Mouse (Mus musculus) forebrain, embryonic 11.5 days (tissue): Measurements from ENCODE around the gene Pds5b. TPM values are rescaled to one million over a fixed set of nuclear protein-coding genes. Genes with fewer than 3 reads are reported as not detected.
A peak's percentile ranks its signal among the peaks of the same experiment; 100 is the strongest.
"Not testable (repeated sequence)": the region's sequence is repeated elsewhere in the genome, so short reads cannot be mapped to it uniquely, and the experiment has no call there.

ENCODE experiments used
- ATAC-seq: fragments of 200-750 bp; cut with Nextera tagmentation; replicated peaks from 2 replicates; pipeline ENCODE4 v1.8.0; 2017; ENCODE audit warnings: moderate TSS enrichment; ENCODE audit not compliant: low FRiP score
- DNase-seq: peaks from one replicate; pipeline ENCODE4 v3.0.0-alpha.2; 2017; ENCODE audit warnings: low spot score
- H3K27ac ChIP-seq: fragments of 300-500 bp; sonication (generic); 2 replicates; pipeline ENCODE4 v1.5.1; 2014; ENCODE audit warnings: low read depth, low read length
- H3K27me3 ChIP-seq: fragments of 300-500 bp; sonication (generic); 2 replicates; pipeline ENCODE4 v1.6.1; 2014; ENCODE audit warnings: mild to moderate bottlenecking, low read length, mixed read lengths; ENCODE audit not compliant: control insufficient read depth, insufficient read depth
- H3K36me3 ChIP-seq: fragments of 300-500 bp; sonication (generic); 2 replicates; pipeline ENCODE4 v1.6.1; 2014; ENCODE audit warnings: mild to moderate bottlenecking, low read length, moderate library complexity, mixed read lengths; ENCODE audit not compliant: control insufficient read depth, insufficient read depth
- H3K4me1 ChIP-seq: fragments of 300-500 bp; sonication (generic); replicated peaks from 2 replicates; pipeline ENCODE4 v1.6.1; 2014; ENCODE audit warnings: low read length, mixed read lengths; ENCODE audit not compliant: control insufficient read depth, insufficient read depth
- H3K4me2 ChIP-seq: fragments of 300-500 bp; sonication (generic); 2 replicates; pipeline ENCODE4 v1.6.1; 2014; ENCODE audit warnings: low read depth, mild to moderate bottlenecking, low read length, moderate library complexity, mixed read lengths; ENCODE audit not compliant: severe bottlenecking
- H3K4me3 ChIP-seq: fragments of 300-500 bp; sonication (generic); 2 replicates; pipeline ENCODE4 v1.5.1; 2014; ENCODE audit warnings: low read depth, low read length
- H3K9ac ChIP-seq: fragments of 300-500 bp; sonication (generic); 2 replicates; pipeline ENCODE4 v1.6.1; 2014; ENCODE audit warnings: low read length
- H3K9me3 ChIP-seq: fragments of 300-500 bp; sonication (generic); 2 replicates; pipeline ENCODE4 v1.6.1; 2016; ENCODE audit warnings: low read length, mixed read lengths; ENCODE audit not compliant: control insufficient read depth
- WGBS: fragments of 180-500 bp; shearing (Covaris S2); extraction: QIAGEN DNeasy Blood & Tissue Kit; methylation state at CpG from one replicate; pipeline ENCODE4 v1.1.7; 2014; 5-methylcytosine and 5-hydroxymethylcytosine counted together
- polyA plus RNA-seq: library from polyadenylated mRNA; unstranded; fragments of >200 nt; fragmentation: Nextera tagmentation; extraction: Ambion mirVana; gene quantifications from 2 replicates; pipeline ENCODE4 v1.2.1, GENCODE M21; 2014

Gene Pds5b
- polyA plus RNA-seq, 1 experiment from 2014 or later: 50.4 TPM

- DNase-seq (no peak), ATAC-seq (peak; percentile 76)
- peak overlapping the region; percentile 95 for H3K9ac ChIP-seq
- H3K27ac ChIP-seq: peak overlapping the region; percentile 88
- H3K27me3 ChIP-seq: no peaks in the 10 kb centered on the region
- peaks cover 5% of the 10 kb centered on the region; the same call in 1 of the 2 replicates for H3K4me1 ChIP-seq
- H3K4me2 ChIP-seq: peak overlapping the region; percentile 48
- WGBS: 0% methylated on average over 63 of the region's 91 CpGs
- H3K9me3 ChIP-seq: no peaks in the 10 kb centered on the region
- no peaks in the 10 kb centered on the region for H3K36me3 ChIP-seq
- H3K4me3 ChIP-seq: peak overlapping the region; percentile 86
These were observed 512 bp downstream of the Pds5b start for GRCm38 (mm10) chr5:150673880-150674621.

- H3K36me3 ChIP-seq: no peaks in the 10 kb centered on the region
- DNase-seq (no peak), ATAC-seq (no peak)
- H3K4me1 ChIP-seq: peaks cover 5% of the 10 kb centered on the region; the same call in 1 of the 2 replicates
- no peaks in the 10 kb centered on the region for H3K9me3 ChIP-seq
- no peaks in the 10 kb centered on the region for H3K27me3 ChIP-seq
- H3K9ac ChIP-seq: peak overlapping the region; percentile 95
- 59% methylated on average over 6 of the region's 6 CpGs for whole genome bisulfite sequencing
- H3K4me3 ChIP-seq: peak overlapping the region; percentile 86
- H3K27ac ChIP-seq: no peak overlapping the region
- peak overlapping the region; percentile 48 for H3K4me2 ChIP-seq
These were observed 1.3 kb downstream of the Pds5b start for GRCm38 (mm10) chr5:150674866-150675265.

GRCm38 (mm10) chr5:150682862-150683261 lies 9.3 kb downstream of the Pds5b start:
- H3K9me3 ChIP-seq, DNase-seq, H3K27me3 ChIP-seq, H3K36me3 ChIP-seq, ATAC-seq, H3K4me1 ChIP-seq, H3K4me3 ChIP-seq, H3K27ac ChIP-seq, H3K9ac ChIP-seq, H3K4me2 ChIP-seq: not testable (repeated sequence)
- 92% methylated on average over 6 of the region's 6 CpGs for WGBS

- peaks cover 2% of the 10 kb centered on the region; the same call in 1 of the 2 replicates for H3K36me3 ChIP-seq
- H3K27ac ChIP-seq: no peak overlapping the region
- H3K4me1 ChIP-seq: no peaks in the 10 kb centered on the region
- H3K9ac ChIP-seq: no peak overlapping the region
- H3K4me2 ChIP-seq: no peak overlapping the region
- H3K4me3 ChIP-seq: no peak overlapping the region
- no peak for DNase-seq
- no peak for ATAC-seq
- H3K9me3 ChIP-seq: peaks cover 5% of the 10 kb centered on the region; the same call in 1 of the 2 replicates
- H3K27me3 ChIP-seq: no peaks in the 10 kb centered on the region
These were observed 17.1 kb downstream of the Pds5b start for GRCm38 (mm10) chr5:150690685-150691084.

GRCm38 (mm10) chr5:150693277-150693676 lies 19.7 kb downstream of the Pds5b start:
- H3K27ac ChIP-seq: no peak overlapping the region
- DNase-seq: no peak
- H3K4me3 ChIP-seq: no peak overlapping the region
- 98% methylated on average over 2 of the region's 2 CpGs for WGBS
- no peak for ATAC-seq
- H3K4me1 ChIP-seq: no peaks in the 10 kb centered on the region
- no peaks in the 10 kb centered on the region for H3K27me3 ChIP-seq
- H3K4me2 ChIP-seq: no peak overlapping the region
- no peak overlapping the region for H3K9ac ChIP-seq
- peaks cover 2% of the 10 kb centered on the region; the same call in 1 of the 2 replicates for H3K36me3 ChIP-seq
- H3K9me3 ChIP-seq: peaks cover 5% of the 10 kb centered on the region; the same call in 1 of the 2 replicates

GRCm38 (mm10) chr5:150702714-150703113 lies 29.2 kb downstream of the Pds5b start:
- H3K4me3 ChIP-seq: no peak overlapping the region
- H3K27ac ChIP-seq: no peak overlapping the region
- no peaks in the 10 kb centered on the region for H3K36me3 ChIP-seq
- DNase-seq (no peak), ATAC-seq (no peak)
- WGBS: 80% methylated on average over 2 of the region's 2 CpGs
- no peak overlapping the region for H3K9ac ChIP-seq
- no peak overlapping the region for H3K4me2 ChIP-seq
- no peaks in the 10 kb centered on the region for H3K4me1 ChIP-seq
- H3K9me3 ChIP-seq: no peaks in the 10 kb centered on the region
- H3K27me3 ChIP-seq: no peaks in the 10 kb centered on the region

- not testable (repeated sequence) for H3K4me2 ChIP-seq, H3K9me3 ChIP-seq, H3K9ac ChIP-seq, H3K27me3 ChIP-seq, H3K27ac ChIP-seq, ATAC-seq, DNase-seq, H3K36me3 ChIP-seq, H3K4me1 ChIP-seq, H3K4me3 ChIP-seq
- 97% methylated on average over 1 of the region's 1 CpGs for WGBS
These were observed 33.1 kb downstream of the Pds5b start for GRCm38 (mm10) chr5:150706651-150707050.

GRCm38 (mm10) chr5:150707181-150707580 lies 33.6 kb downstream of the Pds5b start:
- not testable (repeated sequence) for ATAC-seq, H3K36me3 ChIP-seq, H3K9me3 ChIP-seq, H3K4me2 ChIP-seq, H3K4me3 ChIP-seq, H3K27me3 ChIP-seq, DNase-seq, H3K9ac ChIP-seq, H3K4me1 ChIP-seq, H3K27ac ChIP-seq
- 95% methylated on average over 3 of the region's 3 CpGs for WGBS

GRCm38 (mm10) chr5:150711503-150711902 lies 38.0 kb downstream of the Pds5b start:
- H3K4me1 ChIP-seq: no peaks in the 10 kb centered on the region
- H3K9me3 ChIP-seq: no peaks in the 10 kb centered on the region
- H3K4me2 ChIP-seq: no peak overlapping the region
- no peak for ATAC-seq
- DNase-seq: no peak
- H3K36me3 ChIP-seq: no peaks in the 10 kb centered on the region
- no peak overlapping the region for H3K9ac ChIP-seq
- no peaks in the 10 kb centered on the region for H3K27me3 ChIP-seq
- no peak overlapping the region for H3K4me3 ChIP-seq
- no peak overlapping the region for H3K27ac ChIP-seq
- WGBS: 92% methylated on average over 4 of the region's 4 CpGs
